Comparison of ENCODE assay signal across 9 mouse cellular contexts in genomic region chr12:112130957-112131356, GRCm38 (mm10). TPM values are rescaled to one million over a fixed set of nuclear protein-coding genes. Genes with fewer than 3 reads are reported as not detected.
DNase-seq lines count a peak whose midpoint lies in the region; ATAC-seq and TF ChIP-seq lines count a peak whose summit lies in the region.
"Had no signal": no experiment of that assay in that cellular context is flagged by ENCODE, and none has a peak within 500 bp of the region (broad histone marks: within the 10 kb centered on the region; RNA-seq: fewer than 3 reads in every experiment).

No protein-coding gene starts in this region.

- H3K27me3 ChIP-seq in lung, postnatal 0 days (replicated peaks; ENCODE audit: insufficient read depth, low read length), result peaks cover 9% of the 10 kb centered on the region; the same call in 1 of the 2 replicates
- peaks cover 87% of the 10 kb centered on the region for H3K27me3 ChIP-seq in hindbrain, embryonic 13.5 days
- peaks cover 62% of the 10 kb centered on the region for H3K27me3 ChIP-seq in limb, embryonic 13.5 days
- H3K27me3 ChIP-seq in stomach, embryonic 14.5 days (ENCODE audit: control insufficient read depth, insufficient read depth, low read length), result 0 out of 2 replicates have a peak, but pooled peaks cover 2% of the 10 kb centered on the region

- peak overlapping the region; percentile 78 for H3K4me2 ChIP-seq in lung, postnatal 0 days (replicated peaks; ENCODE audit: low read depth, low read length)
- H3K4me2 ChIP-seq in hindbrain, embryonic 13.5 days, result peak overlapping the region; percentile 91
- peak overlapping the region; percentile 83 for H3K4me2 ChIP-seq in limb, embryonic 13.5 days (replicated peaks)
- H3K4me2 ChIP-seq in stomach, embryonic 14.5 days (replicated peaks; ENCODE audit: low read depth, low read length), result peak overlapping the region; percentile 78

- peak overlapping the region; percentile 71 for H3K4me3 ChIP-seq in lung, postnatal 0 days (ENCODE audit: low read depth, low read length)
- peak overlapping the region; percentile 58 for H3K4me3 ChIP-seq in hindbrain, embryonic 13.5 days
- peak overlapping the region; percentile 77 for H3K4me3 ChIP-seq in limb, embryonic 13.5 days
- H3K4me3 ChIP-seq in stomach, embryonic 14.5 days (ENCODE audit: low read depth, low read length), result peak overlapping the region; percentile 44

- DNase-seq in lung, postnatal 0 days (ENCODE audit: low spot score), result no peak
- no peak for DNase-seq in lung, postnatal 10 days
- DNase-seq in spleen, adult 12 weeks (ENCODE audit: low spot score), result no peak
- no peak for DNase-seq in gastrocnemius, postnatal 25 days
- no peak for DNase-seq in frontal cortex, postnatal 10 days (ENCODE audit: low spot score in 2 of 2)
- DNase-seq: right cerebral cortex, adult 18-20 months had no signal

- TF ChIP-seq CTCF in lung, postnatal 0 days (IDR thresholded peaks at IDR 0.05), result no peak

- TF ChIP-seq EP300 in lung, postnatal 0 days (IDR thresholded peaks at IDR 0.05), result no peak

- peaks cover 9% of the 10 kb centered on the region; the same call in 1 of the 2 replicates for H3K4me1 ChIP-seq in lung, postnatal 0 days (ENCODE audit: insufficient read depth, low read depth, low read length)
- H3K4me1 ChIP-seq in hindbrain, embryonic 13.5 days (replicated peaks), result peaks cover 24% of the 10 kb centered on the region
- peaks cover 16% of the 10 kb centered on the region for H3K4me1 ChIP-seq in limb, embryonic 13.5 days
- peaks cover 4% of the 10 kb centered on the region; the same call in 1 of the 2 replicates for H3K4me1 ChIP-seq in stomach, embryonic 14.5 days (ENCODE audit: control insufficient read depth, insufficient read depth, low read length)

- 0 out of 2 replicates have a peak, but pooled peaks have one; percentile 6 for ATAC-seq in lung, postnatal 0 days
- no peak for ATAC-seq in hindbrain, embryonic 13.5 days (ENCODE audit: low FRiP score)
- ATAC-seq in limb, embryonic 13.5 days (ENCODE audit: low FRiP score, low read depth), result 0 out of 2 replicates have a peak, but pooled peaks have one; percentile 38
- no peak; the same call in 1 of the 2 replicates for ATAC-seq in stomach, embryonic 14.5 days (ENCODE audit: insufficient number of reproducible peaks, insufficient read depth, low FRiP score, low read depth)

- 6% methylated on average over 23 of the region's 32 CpGs for WGBS in lung, postnatal 0 days
- WGBS in hindbrain, embryonic 13.5 days, result 11% methylated on average over 30 of the region's 32 CpGs
- 15% methylated on average over 28 of the region's 32 CpGs for WGBS in limb, embryonic 13.5 days
- 10% methylated on average over 26 of the region's 32 CpGs for WGBS in stomach, embryonic 14.5 days

- H3K9ac ChIP-seq in lung, postnatal 0 days (replicated peaks; ENCODE audit: low read depth), result peak overlapping the region; percentile 70
- peak overlapping the region; percentile 76; the same call in 1 of the 2 replicates for H3K9ac ChIP-seq in hindbrain, embryonic 13.5 days
- peak overlapping the region; percentile 83 for H3K9ac ChIP-seq in limb, embryonic 13.5 days
- peak overlapping the region; percentile 43 for H3K9ac ChIP-seq in stomach, embryonic 14.5 days (replicated peaks; ENCODE audit: low read depth, low read length)

- H3K36me3 ChIP-seq in lung, postnatal 0 days (ENCODE audit: insufficient read depth, low read length), result no peaks in the 10 kb centered on the region
- no peaks in the 10 kb centered on the region for H3K36me3 ChIP-seq in hindbrain, embryonic 13.5 days
- H3K36me3 ChIP-seq in limb, embryonic 13.5 days, result no peaks in the 10 kb centered on the region
- H3K36me3 ChIP-seq in stomach, embryonic 14.5 days (ENCODE audit: control insufficient read depth, insufficient read depth, low read length), result no peaks in the 10 kb centered on the region

- H3K9me3 ChIP-seq in lung, postnatal 0 days (ENCODE audit: low read length), result no peaks in the 10 kb centered on the region
- H3K9me3 ChIP-seq in hindbrain, embryonic 13.5 days, result no peaks in the 10 kb centered on the region
- no peaks in the 10 kb centered on the region for H3K9me3 ChIP-seq in limb, embryonic 13.5 days
- no peaks in the 10 kb centered on the region for H3K9me3 ChIP-seq in stomach, embryonic 14.5 days (ENCODE audit: control insufficient read depth, low read depth, low read length)

- peak overlapping the region; percentile 89 for H3K27ac ChIP-seq in lung, postnatal 0 days (ENCODE audit: low read length)
- no peak overlapping the region for H3K27ac ChIP-seq in hindbrain, embryonic 13.5 days
- no peak overlapping the region for H3K27ac ChIP-seq in limb, embryonic 13.5 days
- H3K27ac ChIP-seq in stomach, embryonic 14.5 days (ENCODE audit: low read length), result 0 out of 2 replicates have a peak overlapping the region, but pooled peaks have one; percentile 44

RNA-seq across cellular contexts. Expression of gene Kif26a, which starts 15.1 kb away (rescaled TPM):
- 2.9 and 3.0 TPM in 2 replicates for polyA plus RNA-seq in lung, postnatal 0 days (2015; fragmentation: Nextera tagmentation; extraction: Ambion mirVana)
- polyA plus RNA-seq in hindbrain, embryonic 13.5 days (2015; fragmentation: Nextera tagmentation; extraction: Ambion mirVana), result 3.8 and 4.4 TPM in 2 replicates
- 5.7 and 6.4 TPM in 2 replicates for polyA plus RNA-seq in limb, embryonic 13.5 days (2015; fragmentation: Nextera tagmentation; extraction: Ambion mirVana)
- 2.9 and 3.0 TPM in 2 replicates for polyA plus RNA-seq in stomach, embryonic 14.5 days (2014; fragmentation: Nextera tagmentation; extraction: Ambion mirVana)
- total RNA-seq in gastrocnemius, postnatal 25 days (2021), result 1 to 10 TPM; 5.3 to 5.5 TPM

RNA-seq across cellular contexts. Expression of gene Aspg, which starts 24.5 kb away (rescaled TPM):
- 2.5 and 2.6 TPM in 2 replicates for polyA plus RNA-seq in lung, postnatal 0 days (2015; fragmentation: Nextera tagmentation; extraction: Ambion mirVana)
- 0.27 and 1.1 TPM in 2 replicates for polyA plus RNA-seq in hindbrain, embryonic 13.5 days (2015; fragmentation: Nextera tagmentation; extraction: Ambion mirVana)
- 1.5 and 2.1 TPM in 2 replicates for polyA plus RNA-seq in limb, embryonic 13.5 days (2015; fragmentation: Nextera tagmentation; extraction: Ambion mirVana)
- 1.7 TPM in 2 replicates for polyA plus RNA-seq in stomach, embryonic 14.5 days (2014; fragmentation: Nextera tagmentation; extraction: Ambion mirVana)
- not detected for total RNA-seq in gastrocnemius, postnatal 25 days (2021)

Comparison
In these comparisons a context has a peak if more than half of its experiments do, and no peak if none do; other contexts are left out.
1. ATAC-seq: peak in lung, postnatal 0 days (single experiment) and limb, embryonic 13.5 days (single experiment); none in hindbrain, embryonic 13.5 days (single experiment) and stomach, embryonic 14.5 days (single experiment).
2. H3K27ac ChIP-seq: peak in lung, postnatal 0 days (single experiment) and stomach, embryonic 14.5 days (single experiment); none in hindbrain, embryonic 13.5 days (single experiment) and limb, embryonic 13.5 days (single experiment).
3. Peak in every context shown above with its lines, with median percentiles within 50 percentile points of each other: H3K4me2 ChIP-seq, H3K4me3 ChIP-seq and H3K9ac ChIP-seq.